Mouse (Mus musculus): ENCODE results near the gene Cbr4.

The Cbr4 gene

GRCm38 (mm10) chr8:61502277-61502676 lies 14.7 kb downstream of the Cbr4 start:
- 0 out of 2 replicates have a peak, but pooled peaks cover 3% of the 10 kb centered on the region for H3K4me1 ChIP-seq (replicated peaks; ENCODE audit: low read depth, low read length)
- no peak overlapping the region for H3K4me3 ChIP-seq (replicated peaks; ENCODE audit: low read length)
- peaks cover 12% of the 10 kb centered on the region for H3K9me3 ChIP-seq (ENCODE audit: low read length)
- peaks cover 13% of the 10 kb centered on the region for H3K36me3 ChIP-seq (ENCODE audit: insufficient read depth, low read length)
- no peaks in the 10 kb centered on the region for H3K27me3 ChIP-seq (ENCODE audit: insufficient read depth, low read length)
- no peak for TF ChIP-seq NANOG (IDR thresholded peaks at IDR 0.05; ENCODE audit: borderline replicate concordance, low read length)
- no peak for TF ChIP-seq POU5F1 (IDR thresholded peaks at IDR 0.05; ENCODE audit: borderline replicate concordance, low read length)
- TF ChIP-seq CTCF (conservative IDR thresholded peaks at IDR 0.05; ENCODE audit: low read length) = no peak

DNA sequence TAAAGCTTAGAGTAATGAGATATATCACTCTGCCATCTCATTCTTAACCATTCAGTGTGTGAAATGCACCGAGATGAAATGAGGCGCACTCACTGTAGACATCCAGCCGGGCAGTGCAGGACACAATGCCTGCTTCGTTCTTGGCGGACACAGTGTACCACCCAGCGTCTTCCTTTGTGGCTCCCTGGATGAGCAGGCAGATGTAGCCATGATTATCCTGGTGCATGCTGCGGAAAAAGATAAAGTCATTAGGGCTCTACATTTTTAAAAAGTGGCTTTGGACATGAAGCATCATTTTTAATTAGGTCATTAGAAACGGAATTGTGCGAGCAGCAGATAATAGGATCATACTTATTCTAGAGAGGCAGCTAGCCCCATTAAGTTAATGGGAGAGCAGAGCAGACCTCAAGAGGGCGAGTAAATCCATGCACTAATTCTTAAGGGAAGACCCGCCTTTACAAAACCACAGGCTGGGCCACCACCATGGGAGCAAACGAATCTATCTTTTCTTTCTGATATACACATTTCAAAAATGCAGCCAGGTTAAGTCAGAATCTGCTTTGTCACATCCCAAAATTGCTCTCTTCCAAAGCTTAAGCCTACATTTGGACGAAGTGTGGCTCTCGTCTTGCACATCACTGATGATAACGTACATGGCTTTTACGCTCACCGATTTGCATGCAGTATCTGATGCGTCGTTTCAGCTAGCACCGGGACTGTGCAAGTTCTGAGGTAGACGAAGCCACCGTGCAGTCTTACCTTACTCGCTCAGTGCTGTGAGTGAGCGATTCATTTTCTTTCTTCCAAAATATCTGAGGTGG lies 27.8 kb downstream of the Cbr4 start:
- H3K9me3 ChIP-seq (ENCODE audit: low read length) = no peaks in the 10 kb centered on the region
- H3K4me3 ChIP-seq (replicated peaks; ENCODE audit: low read length) = peak overlapping the region; percentile 35; the same call in 1 of the 2 replicates

DNA sequence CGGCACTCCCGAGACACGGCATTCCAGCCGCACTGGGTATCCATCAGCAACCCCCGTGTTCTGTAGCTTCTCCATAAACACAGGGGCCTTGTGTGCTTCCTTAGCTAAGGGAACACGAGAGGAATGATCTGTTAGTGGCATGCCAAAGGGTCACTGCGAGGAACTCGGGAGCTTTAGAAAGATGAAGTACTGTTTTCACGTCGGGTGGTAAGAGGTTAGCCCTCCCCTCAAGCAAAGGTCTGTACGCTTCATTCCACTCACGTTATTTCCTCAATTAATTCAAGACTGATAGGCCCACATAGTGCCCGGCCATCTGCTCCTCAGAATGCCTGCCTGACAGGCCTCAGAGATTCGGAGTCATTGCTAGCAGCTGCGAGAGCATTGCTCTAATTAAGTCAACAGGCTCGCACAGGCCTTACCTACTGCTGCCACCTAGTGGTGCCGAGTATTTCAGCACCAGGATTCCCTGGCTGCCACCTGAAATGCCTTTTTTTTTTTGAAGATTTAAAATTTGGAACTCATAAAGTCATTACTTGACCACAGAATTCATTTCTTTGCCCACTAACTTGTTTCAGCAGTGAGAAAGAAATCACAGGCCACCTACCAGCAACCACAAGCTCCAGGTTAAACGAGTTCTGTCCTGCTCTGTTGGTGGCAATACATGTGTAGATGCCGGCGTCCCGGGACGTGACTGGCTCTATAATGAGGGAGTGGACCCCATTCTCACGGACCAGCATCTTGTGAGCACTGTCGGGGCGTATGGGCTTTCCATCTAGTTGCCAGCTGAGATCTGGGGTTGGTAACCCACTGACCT lies 28.6 kb downstream of the Cbr4 start:
- peaks cover 69% of the 10 kb centered on the region for H3K36me3 ChIP-seq (ENCODE audit: insufficient read depth, low read length)
- peak overlapping the region; percentile 35; the same call in 1 of the 2 replicates for H3K4me3 ChIP-seq (replicated peaks; ENCODE audit: low read length)
- TF ChIP-seq CTCF (conservative IDR thresholded peaks at IDR 0.05; ENCODE audit: low read length) = peak; percentile 95
- no peak for TF ChIP-seq POU5F1 (IDR thresholded peaks at IDR 0.05; ENCODE audit: borderline replicate concordance, low read length)
- peaks cover 36% of the 10 kb centered on the region for H3K4me1 ChIP-seq (replicated peaks; ENCODE audit: low read depth, low read length)
- no peaks in the 10 kb centered on the region for H3K9me3 ChIP-seq (ENCODE audit: low read length)
- no peaks in the 10 kb centered on the region for H3K27me3 ChIP-seq (ENCODE audit: insufficient read depth, low read length)

More for the DNA sequence above, 27.8 kb downstream of the Cbr4 start:
- Histone ChIP-seq H3K4me1 (replicated peaks; ENCODE audit: low read depth, low read length) (peaks cover 36% of the 10 kb centered on the region), H3K36me3 (ENCODE audit: insufficient read depth, low read length) (peaks cover 63% of the 10 kb centered on the region), H3K27me3 (ENCODE audit: insufficient read depth, low read length) (no peaks in the 10 kb centered on the region)
- TF ChIP-seq CTCF (conservative IDR thresholded peaks at IDR 0.05; ENCODE audit: low read length) (no peak), NANOG (IDR thresholded peaks at IDR 0.05; ENCODE audit: borderline replicate concordance, low read length) (no peak), POU5F1 (IDR thresholded peaks at IDR 0.05; ENCODE audit: borderline replicate concordance, low read length) (no peak)

DNA sequence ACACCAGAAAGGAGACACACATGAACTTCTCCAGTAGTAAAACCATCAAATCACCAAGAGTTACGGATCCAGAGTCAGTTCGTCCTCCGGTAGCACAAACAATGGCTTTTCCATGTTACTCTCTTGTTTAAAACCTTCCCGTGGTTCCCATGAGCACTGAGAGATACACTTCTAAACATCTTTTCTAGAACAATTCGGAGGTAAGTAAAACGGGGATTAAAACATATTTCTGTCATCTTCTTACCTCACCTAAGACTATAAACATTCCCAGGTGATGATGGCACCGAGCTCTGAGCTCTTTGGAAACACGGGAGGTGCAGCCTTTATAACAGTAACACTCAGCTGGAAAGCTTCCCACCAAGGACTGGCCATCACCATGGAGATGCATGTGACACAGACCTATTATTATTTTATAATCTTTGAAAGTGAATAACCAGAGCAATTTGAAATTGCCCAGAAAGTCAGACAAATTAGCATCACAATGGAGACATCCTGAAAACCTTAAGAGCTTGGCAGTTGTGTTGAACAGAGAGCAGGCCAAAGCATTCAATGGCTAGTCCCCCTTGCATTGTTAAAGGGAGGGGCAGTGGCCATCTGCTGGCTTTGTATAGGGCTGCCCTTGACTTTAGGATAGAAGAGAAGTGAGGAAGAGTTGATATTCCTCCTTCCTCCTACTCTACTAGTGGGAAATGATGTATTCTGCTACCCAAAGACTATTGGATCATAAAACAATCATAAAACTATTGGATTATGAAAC lies 29.4 kb downstream of the Cbr4 start:
- Histone ChIP-seq H3K4me3 (replicated peaks; ENCODE audit: low read length) (no peak overlapping the region), H3K4me1 (replicated peaks; ENCODE audit: low read depth, low read length) (peaks cover 36% of the 10 kb centered on the region), H3K9me3 (ENCODE audit: low read length) (no peaks in the 10 kb centered on the region), H3K27me3 (ENCODE audit: insufficient read depth, low read length) (no peaks in the 10 kb centered on the region), H3K36me3 (ENCODE audit: insufficient read depth, low read length) (peaks cover 76% of the 10 kb centered on the region)
- TF ChIP-seq CTCF (conservative IDR thresholded peaks at IDR 0.05; ENCODE audit: low read length) (no peak), NANOG (IDR thresholded peaks at IDR 0.05; ENCODE audit: borderline replicate concordance, low read length) (no peak), POU5F1 (IDR thresholded peaks at IDR 0.05; ENCODE audit: borderline replicate concordance, low read length) (0 out of 2 replicates have a peak, but pooled peaks have one; percentile 27)

GRCm38 (mm10) chr8:61517502-61518185 lies 30.1 kb downstream of the Cbr4 start:
- H3K9me3 ChIP-seq (ENCODE audit: low read length) = no peaks in the 10 kb centered on the region
- H3K4me1 ChIP-seq (replicated peaks; ENCODE audit: low read depth, low read length) = peaks cover 38% of the 10 kb centered on the region
- TF ChIP-seq NANOG (IDR thresholded peaks at IDR 0.05; ENCODE audit: borderline replicate concordance, low read length) = no peak
- TF ChIP-seq CTCF (conservative IDR thresholded peaks at IDR 0.05; ENCODE audit: low read length) = no peak
- no peak for TF ChIP-seq POU5F1 (IDR thresholded peaks at IDR 0.05; ENCODE audit: borderline replicate concordance, low read length)
- H3K36me3 ChIP-seq (ENCODE audit: insufficient read depth, low read length) = peaks cover 76% of the 10 kb centered on the region
- H3K27me3 ChIP-seq (ENCODE audit: insufficient read depth, low read length) = no peaks in the 10 kb centered on the region
- H3K4me3 ChIP-seq (replicated peaks; ENCODE audit: low read length) = no peak overlapping the region

DNA sequence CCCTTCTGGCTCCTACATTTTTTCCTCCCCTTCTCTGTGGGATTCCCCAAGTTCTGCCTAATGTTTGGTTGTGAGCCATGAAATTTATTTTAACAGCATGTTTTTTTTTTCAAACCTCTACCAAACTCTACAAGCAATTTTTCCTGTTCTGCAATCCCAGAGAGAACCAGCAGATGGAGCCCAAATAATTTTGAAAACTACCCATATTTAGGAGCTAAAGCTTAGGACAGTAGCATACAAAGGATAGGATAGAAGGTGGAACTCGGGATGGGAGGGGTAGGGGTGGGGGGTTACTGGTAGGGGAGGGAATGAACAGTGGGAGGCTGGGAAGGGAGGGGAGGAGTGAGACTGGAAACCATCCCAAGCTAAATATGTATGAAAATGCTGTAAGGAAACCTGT lies 34.6 kb downstream of the Cbr4 start:
- Histone ChIP-seq H3K4me3 (replicated peaks; ENCODE audit: low read length) (no peak overlapping the region), H3K27me3 (ENCODE audit: insufficient read depth, low read length) (no peaks in the 10 kb centered on the region), H3K9me3 (ENCODE audit: low read length) (no peaks in the 10 kb centered on the region), H3K36me3 (ENCODE audit: insufficient read depth, low read length) (peaks cover 80% of the 10 kb centered on the region), H3K4me1 (replicated peaks; ENCODE audit: low read depth, low read length) (peaks cover 20% of the 10 kb centered on the region)
- TF ChIP-seq CTCF (conservative IDR thresholded peaks at IDR 0.05; ENCODE audit: low read length) = peak; percentile 70
- TF ChIP-seq NANOG (IDR thresholded peaks at IDR 0.05; ENCODE audit: borderline replicate concordance, low read length) = no peak
- no peak for TF ChIP-seq POU5F1 (IDR thresholded peaks at IDR 0.05; ENCODE audit: borderline replicate concordance, low read length)

GRCm38 (mm10) chr8:61527037-61527436 lies 39.5 kb downstream of the Cbr4 start:
- Histone ChIP-seq H3K9me3 (ENCODE audit: low read length) (no peaks in the 10 kb centered on the region), H3K27me3 (ENCODE audit: insufficient read depth, low read length) (no peaks in the 10 kb centered on the region), H3K4me1 (replicated peaks; ENCODE audit: low read depth, low read length) (peaks cover 33% of the 10 kb centered on the region), H3K36me3 (ENCODE audit: insufficient read depth, low read length) (peaks cover 82% of the 10 kb centered on the region), H3K4me3 (replicated peaks; ENCODE audit: low read length) (no peak overlapping the region)
- TF ChIP-seq POU5F1 (IDR thresholded peaks at IDR 0.05; ENCODE audit: borderline replicate concordance, low read length) = no peak
- TF ChIP-seq CTCF (conservative IDR thresholded peaks at IDR 0.05; ENCODE audit: low read length) = no peak
- no peak for TF ChIP-seq NANOG (IDR thresholded peaks at IDR 0.05; ENCODE audit: borderline replicate concordance, low read length)

All from E14TG2a.4 (cell line).